Mouse (Mus musculus): Measurements from ENCODE around the gene Tmem115.
"Not testable (repeated sequence)": the region's sequence is repeated elsewhere in the genome, so short reads cannot be mapped to it uniquely, and the experiment has no call there.

The Tmem115 gene

DNA sequence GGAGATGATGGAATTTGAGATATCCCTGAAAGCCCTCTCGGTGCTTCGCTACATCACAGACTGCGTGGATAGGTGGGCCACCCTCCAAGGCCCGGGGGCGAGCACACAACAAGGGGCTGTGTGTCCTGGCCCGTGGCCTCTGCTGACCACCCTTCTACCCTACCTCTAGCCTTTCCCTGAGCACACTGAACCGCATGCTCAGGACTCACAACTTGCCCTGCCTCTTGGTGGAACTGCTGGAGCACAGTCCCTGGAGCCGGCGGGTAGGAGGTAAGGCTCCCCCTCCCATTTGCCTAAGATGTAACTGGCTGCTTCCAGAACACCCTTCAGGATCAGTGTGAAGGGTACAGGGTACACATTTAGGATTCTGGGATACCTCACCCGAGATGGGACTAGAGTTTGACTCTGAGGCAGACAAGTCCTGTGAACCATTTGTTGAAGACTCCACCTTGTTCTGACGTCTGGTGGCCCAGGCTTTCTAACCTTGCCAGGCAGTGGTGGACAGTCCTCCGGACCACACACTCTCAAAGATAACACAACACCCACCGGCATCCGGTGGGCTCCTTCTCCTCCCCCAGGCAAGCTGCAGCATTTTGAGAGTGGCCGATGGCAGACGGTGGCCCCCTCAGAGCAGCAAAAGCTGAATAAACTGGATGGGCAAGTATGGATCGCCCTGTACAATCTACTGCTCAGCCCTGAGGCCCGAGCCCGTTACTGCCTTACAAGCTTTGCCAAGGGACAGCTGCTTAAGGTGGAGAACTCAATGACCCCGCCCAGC, 15.7 kb downstream of the Tmem115 start:
- DNase-seq (ENCODE audit: low spot score in 2 of 2): no peak

DNA sequence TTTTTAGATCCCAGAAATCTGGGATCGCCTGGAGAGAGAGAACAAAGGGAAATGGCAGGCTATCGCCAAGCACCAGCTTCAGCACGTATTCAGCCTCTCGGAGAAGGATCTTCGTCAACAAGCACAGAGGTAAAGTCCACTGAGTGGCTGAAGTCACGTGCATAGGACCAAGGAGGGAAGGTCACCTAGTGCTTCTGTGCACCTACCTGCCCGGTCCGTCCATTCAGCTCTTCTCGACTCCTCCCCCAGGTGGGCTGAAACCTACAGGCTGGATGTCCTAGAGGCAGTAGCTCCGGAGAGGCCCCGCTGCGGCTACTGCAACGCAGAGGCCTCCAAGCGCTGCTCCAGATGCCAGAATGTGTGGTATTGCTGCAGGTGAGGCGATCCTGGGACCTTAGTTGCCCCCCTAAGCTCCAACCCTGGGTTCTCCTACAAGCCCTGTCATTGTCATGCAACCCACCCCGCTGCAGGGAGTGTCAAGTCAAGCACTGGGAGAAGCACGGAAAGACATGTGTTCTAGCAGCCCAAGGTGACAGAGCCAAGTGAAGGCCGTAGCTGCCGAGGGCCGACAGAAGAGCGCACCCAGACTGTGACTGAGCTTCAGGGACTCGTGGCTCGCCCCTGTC, 16.9 kb downstream of the Tmem115 start:
- DNase-seq (ENCODE audit: low spot score in 2 of 2): no peak

DNA sequence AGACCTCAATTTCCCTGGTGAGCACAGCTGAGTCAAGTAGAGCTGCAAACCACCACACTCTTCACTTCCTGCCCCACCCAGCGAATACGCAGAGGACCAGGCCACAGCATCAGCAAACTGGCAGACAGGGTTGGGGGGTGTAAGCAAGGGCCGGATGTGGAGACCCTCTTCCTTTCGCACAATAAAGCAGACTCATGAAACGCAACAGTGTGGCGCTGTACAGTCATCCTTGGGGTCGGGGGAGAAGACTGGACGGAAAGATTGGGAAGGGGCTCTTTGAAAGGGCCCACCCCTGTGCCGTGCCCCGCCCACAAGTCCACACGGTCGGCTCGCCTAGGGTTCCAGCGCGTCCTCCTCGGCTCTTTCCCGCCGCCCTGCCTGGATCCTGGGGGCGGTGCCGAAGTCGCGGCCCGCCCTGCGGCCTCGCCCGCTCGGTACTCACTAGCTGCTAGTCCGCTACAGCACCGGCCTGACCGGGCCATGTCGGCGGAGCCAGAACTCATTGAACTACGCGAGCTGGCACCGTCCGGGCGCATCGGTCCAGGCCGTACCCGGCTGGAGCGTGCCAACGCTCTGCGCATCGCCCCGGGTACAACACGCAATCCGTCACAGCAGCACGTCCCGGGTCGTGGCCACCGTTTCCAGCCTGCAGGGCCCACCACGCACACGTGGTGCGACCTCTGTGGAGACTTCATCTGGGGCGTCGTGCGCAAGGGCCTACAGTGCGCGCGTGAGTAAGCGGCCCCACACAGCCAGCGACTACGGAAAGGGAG, 17.6 kb downstream of the Tmem115 start, which contains the start of gene Rassf1:
TSS of gene Rassf1 (plus strand) at position 439 of the 773 bp plus-strand sequence.
- peak; percentile 60 to 67 for DNase-seq (ENCODE audit: low spot score in 2 of 2)

DNA sequence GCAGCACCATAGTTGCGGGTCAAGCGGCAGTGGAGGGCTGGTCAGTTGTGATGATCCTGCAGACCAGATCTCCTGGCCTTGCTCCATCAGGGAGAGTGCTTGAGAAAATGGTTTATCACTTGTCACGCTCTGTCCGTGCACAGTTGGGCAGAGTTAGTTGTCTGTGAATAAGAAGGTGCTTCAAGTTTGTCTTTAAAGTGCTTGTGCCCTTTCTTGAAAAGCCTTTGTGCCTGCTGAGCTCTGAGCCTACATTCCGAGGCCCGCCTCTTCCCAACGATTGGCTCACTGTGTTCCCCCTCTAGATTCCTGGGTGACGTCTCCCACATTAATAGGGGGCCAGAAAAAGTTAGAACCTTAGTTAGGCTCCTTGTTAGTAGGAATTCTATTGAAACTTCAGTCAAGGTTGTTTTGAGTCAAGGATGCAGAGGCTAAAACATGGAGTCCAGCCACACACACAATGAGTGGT, 18.2 kb downstream of the Tmem115 start:
- DNase-seq (ENCODE audit: low spot score in 2 of 2): no peak

DNA sequence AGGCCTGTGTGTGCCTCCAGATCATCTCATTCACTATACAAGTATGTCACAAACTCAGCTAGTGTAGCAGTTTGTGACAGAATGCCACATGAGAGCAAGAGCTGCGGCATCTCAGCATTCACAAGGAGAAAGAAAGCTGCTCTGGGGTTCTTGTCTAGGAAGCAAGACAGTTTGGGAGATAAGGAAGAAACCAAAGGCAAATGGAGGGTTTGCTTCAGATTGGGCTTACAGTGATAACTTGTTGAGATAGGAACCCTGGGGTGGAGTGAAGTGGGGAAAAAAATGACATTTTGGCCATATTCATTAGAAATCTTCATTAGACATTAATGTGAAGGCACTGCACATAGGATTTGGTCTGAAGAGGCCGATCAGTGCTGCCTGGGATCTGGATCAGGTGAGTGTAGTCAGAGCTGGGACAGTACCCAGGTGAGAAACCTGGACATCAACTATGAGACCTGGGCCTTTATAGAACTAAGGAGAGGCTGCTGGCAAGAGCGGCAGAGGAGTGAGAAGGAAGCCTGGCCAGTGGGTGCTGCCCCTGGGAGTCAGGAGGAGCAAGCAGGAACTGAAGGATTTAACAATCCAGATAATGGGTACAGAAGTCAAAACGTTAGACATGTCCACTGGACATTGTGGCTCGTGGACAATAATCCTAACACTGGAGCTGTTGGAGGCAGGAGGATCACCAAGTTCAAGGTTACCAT, 19.1 kb downstream of the Tmem115 start:
- no peak for DNase-seq (ENCODE audit: low spot score in 2 of 2)

DNA sequence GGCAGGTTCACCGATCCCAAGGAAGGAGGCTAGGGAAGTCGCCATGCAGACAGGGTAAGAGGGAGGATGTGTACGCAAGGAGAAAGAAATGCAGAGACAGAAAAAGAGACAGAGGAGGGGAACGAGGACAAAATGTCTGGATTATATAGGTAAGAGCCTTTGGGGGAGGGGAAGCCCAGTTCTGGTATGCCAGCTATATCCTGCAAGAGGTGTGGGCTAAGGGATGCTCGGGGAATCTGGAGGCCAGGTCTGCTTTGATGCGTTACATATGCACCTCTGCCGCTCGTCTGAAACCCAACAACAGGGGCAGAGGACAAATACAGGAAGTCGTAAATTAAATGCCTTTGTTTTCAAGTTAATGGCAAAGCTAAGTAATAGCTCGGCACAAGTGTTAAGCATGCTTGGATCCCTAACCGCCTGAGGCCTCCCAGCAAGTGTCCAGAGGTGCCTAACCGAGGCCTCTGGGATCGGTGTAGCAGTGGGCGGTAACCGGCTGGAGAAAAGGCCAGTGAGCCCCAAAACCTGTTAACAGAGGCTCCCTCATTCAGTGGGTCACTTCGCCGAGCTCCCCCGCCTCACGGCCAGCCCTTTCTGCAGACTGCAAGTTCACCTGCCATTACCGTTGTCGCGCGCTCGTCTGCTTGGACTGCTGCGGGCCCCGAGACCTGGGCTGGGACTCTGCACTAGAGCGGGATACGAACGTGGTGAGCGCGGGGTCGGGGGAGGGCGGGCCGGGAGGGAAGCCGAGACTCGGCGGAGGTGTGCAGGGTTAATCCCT, 20.0 kb downstream of the Tmem115 start:
- no peak for DNase-seq (ENCODE audit: low spot score in 2 of 2)

DNA sequence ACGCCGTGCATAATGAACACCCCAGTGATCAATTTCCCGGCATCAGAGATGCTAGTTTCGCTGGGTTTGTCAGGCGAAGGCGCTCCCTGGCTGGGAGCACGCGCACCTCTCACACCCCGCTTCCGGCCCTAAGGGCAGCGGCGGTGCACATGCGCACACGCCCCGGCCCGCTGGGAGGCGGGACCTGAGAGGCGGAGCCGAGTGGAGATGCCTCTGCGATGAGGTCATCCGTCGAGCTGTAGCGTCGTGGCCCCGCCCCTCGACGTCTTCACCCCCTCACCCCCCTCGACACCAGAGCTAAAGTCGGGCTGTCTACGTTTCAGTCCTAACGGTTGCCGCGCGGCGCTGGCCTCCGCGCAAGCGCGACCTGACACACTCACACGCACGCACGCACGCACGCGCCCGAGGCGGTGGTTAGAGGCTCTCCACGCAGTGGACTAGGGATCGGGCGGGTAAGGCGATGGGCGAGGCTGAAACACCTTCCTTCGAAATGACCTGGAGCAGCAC, 20.6 kb downstream of the Tmem115 start:
- peak; percentile 87 to 91 for DNase-seq (ENCODE audit: low spot score in 2 of 2)

DNA sequence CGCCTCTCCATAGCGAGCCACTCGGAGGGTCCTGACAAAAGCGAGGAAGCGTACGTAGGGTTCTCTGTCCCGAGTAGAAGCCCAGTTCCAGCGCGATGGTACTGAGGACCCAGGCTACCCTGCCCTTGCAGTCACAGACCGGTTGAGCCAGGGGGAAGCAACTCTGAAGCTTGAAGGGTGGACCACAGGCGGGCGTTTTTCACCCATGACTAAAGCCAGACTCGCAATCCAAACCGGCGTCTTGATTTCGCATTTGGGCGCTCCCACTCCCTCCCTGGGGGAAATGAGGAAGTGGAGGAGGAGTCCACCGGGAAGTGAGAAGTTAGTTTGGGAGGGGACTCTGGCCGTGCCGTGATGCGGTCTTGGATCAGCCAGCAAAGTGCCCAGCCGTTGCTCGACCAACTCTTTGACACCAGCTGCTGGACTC, 21.3 kb downstream of the Tmem115 start:
- DNase-seq (ENCODE audit: low spot score in 2 of 2): peak in 1 of 2 experiments; percentile 59

DNA sequence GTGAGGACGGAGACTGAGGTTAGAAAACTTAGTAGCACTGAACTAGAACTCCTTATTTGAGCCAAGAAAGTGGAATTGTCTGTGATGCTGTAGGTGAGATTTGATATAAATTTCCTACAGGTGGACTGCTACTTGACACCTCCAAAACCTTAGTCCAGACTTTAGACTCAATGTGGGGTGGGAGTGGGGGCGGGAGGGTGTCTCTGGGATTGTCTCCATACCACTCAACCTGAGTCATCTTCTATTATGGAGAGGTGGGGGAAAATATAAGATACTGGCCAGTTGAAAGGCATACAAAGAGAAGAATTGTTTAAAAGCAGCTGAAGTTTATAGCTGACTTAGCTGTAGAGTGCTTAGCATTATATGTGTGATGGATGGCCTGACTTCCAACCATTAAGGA, 22.0 kb downstream of the Tmem115 start:
- DNase-seq (ENCODE audit: low spot score in 2 of 2): no peak

DNA sequence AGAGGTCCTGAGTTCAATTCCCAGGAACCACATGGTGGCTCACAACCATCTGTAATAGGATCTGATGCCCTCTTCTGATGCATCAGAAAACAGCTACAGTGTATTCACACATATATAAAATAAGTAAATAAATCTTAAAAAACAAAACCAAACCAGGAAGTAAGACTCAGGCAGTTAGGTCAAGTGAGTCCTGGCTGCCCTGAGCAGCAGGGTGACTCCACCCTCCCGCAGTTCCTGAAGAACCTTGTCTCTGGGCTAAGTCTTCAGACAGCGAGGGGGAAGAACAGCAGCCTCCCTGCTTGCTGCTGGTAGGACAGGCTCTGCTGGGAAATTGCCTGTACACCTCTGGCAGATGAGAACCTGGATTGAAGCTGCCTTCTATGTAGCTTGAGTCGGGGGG, 22.6 kb downstream of the Tmem115 start:
- no peak for DNase-seq (ENCODE audit: low spot score in 2 of 2)

DNA sequence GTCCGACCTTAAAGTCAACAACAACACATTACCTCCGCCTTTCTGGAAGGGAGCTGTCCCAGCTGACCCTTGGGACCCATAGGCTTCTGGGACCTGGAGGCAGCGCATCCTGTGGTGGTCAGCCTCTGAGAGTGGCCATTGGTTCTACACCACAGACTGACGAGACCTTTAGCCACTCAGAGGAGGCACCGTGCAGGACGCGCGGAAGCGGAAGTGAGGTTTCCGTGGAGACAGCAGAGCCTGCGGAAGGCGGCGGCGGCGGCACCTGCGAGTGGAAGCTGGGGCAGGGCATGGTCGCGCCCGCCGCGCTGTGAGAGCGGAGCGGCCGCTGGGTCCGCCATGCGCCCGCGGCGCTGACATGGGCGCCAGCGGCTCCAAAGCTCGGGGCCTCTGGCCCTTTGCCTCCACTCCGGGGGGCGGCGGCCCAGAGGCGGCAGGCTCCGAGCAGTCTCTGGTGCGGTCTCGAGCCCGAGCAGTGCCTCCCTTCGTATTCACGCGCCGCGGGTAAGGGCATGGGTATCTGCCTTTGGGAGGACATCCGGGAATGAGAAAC, 29.4 kb downstream of the Tmem115 start, which contains the start of gene Tusc2:
TSS of gene Tusc2 (plus strand) at position 227 of the 553 bp plus-strand sequence.
- DNase-seq (ENCODE audit: low spot score in 2 of 2): peak; percentile 91 to 93

DNA sequence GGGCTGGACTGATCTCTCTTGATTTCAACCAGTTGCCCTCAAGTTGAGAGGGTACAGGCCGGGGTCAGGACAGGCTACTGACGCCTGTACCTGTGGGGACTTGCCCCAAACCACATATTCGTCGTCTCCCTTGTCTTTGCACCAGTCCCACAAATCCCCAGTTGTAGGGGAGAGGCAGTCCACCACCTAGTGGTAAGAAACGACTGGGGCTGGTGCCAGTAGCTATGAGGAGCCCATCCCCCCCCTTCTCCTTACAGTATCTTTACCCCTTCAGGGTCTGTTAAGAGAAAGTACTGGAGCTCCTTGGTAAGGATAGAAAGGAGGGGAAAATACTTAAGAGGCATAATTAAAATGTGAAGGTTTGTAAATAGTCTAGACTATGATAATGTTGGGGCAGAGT, 31.8 kb downstream of the Tmem115 start:
- not testable (repeated sequence) for DNase-seq (ENCODE audit: low spot score in 2 of 2)

DNA sequence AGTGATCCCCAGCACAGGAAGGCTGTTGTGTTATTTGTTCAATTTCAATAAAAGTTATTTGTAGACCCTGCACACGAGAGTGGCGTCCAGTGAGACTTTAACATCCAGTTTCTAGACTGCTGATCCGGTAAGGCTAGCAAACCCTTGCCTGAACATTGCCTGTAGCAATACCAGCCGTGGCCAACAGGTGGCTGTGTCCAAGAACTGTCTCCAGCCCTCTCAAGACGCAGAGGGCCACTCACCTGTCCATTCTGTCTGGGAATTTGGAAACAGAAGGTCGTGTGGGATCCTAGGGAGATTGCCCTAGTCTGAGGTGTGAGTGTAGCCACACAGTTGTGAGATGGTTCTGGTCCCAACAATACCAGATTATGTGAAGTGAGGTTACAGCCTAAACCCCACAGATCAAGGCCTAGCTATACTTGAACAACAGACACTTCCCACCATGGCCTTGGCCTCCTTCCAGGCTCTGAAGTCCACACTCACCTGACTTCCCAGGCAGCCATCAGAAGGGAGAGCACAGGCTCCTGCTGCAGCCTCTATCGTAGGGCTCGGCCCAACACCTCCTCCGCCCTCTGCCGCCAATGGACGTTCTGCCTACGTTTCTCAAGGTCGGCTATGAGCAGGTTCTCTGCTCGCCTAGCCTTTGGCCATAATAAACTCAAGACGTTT, 32.4 kb downstream of the Tmem115 start:
- DNase-seq (ENCODE audit: low spot score in 2 of 2): peak in 1 of 2 experiments; percentile 78

DNA sequence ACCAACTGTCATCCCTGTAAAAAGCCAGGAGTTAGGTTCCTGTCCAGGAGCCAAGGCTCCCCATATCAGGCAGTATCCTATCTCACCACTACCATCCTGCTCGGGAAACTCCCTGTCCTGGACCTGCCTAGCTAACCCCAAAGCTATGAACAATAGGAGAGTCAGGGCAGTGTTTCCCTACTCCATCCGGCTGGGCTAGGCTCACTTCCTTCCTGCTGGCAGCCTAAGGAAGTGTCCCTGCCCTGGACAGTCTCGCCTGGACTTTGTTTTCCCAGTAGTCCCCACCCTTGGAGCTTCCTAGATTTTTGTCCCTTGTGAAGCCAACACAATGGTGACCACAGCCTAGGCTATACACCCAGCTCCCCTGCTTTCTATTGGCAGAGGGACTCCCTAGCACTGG, 33.1 kb downstream of the Tmem115 start:
- DNase-seq (ENCODE audit: low spot score in 2 of 2): no peak

DNA sequence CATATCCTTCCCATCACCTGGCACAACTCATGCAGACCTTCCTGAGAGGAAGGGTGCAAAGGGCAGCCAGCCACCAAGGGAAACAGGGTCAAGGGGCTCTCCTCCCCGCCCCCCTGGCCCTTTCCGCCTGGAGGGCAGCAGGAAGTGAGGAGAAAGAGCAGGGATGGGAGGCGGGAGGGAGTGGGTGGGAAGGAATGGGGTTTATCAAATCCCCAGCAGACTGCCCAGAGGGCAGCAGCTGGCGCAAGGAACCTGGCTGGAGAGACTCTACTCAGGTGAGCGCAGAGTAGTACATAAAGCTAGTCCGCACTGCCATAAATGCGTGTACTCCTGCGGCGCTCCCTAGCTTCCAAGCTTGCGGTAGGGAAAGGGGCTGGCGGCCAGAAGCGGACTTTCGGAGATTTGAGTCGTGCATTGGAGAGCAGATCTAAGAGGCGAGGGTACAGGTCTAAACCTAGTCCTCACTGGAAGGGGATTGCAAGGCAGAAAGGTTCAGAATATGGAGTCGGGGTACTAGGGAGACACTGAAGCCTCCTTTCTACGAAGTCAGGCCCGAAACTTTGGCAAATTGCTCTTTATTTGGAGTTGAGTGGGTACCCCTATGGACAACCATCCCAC, 34.1 kb downstream of the Tmem115 start, which contains the start of gene Hyal2:
TSS of gene Hyal2 (plus strand) at position 244 of the 618 bp plus-strand sequence.
- no peak for DNase-seq (ENCODE audit: low spot score in 2 of 2)

DNA sequence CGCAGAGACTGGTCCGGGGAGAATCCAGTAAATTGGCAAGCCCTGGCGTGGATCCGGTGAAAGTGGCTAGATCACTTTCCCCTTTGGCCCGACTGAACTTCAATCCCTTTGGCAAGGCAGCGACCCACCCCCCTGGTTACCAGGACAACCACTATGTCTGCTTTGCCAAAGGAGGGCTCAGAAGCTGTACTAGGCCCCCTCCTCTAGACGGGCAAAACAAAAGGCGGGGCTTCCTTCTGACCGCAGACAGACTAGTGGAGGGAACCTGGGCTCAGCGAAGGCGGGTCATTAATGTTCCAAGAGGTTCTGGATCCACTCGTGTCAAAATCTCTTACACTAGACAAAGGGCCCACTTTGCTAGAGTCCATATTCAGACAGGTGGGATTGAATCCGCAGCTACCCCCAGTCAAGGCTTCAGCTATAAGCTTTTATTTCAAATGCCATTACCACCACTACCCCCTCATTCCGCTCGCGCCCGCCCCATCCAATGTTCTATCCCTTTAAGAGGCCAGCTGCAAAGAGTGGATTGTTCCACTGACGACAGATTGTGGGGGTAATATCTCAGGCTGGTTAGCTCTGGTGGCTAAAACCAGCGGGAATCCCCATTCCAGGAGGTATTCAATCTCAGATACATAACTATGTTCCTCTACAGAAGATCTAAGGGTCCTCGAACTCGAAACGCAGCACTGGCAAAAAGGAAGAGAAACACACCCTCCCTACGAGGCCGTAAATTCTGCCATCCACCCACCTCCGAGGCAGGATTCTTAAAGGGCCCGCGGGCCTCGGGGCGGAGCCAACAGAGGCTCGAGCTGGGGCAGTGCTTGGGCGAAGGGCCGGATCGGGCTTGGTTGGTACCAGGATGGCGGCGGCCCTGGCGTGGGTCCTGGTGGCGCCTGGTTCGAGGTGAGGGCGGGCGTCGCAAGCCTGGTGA, 34.9 kb downstream of the Tmem115 start:
- peak; percentile 79 to 83 for DNase-seq (ENCODE audit: low spot score in 2 of 2)

DNA sequence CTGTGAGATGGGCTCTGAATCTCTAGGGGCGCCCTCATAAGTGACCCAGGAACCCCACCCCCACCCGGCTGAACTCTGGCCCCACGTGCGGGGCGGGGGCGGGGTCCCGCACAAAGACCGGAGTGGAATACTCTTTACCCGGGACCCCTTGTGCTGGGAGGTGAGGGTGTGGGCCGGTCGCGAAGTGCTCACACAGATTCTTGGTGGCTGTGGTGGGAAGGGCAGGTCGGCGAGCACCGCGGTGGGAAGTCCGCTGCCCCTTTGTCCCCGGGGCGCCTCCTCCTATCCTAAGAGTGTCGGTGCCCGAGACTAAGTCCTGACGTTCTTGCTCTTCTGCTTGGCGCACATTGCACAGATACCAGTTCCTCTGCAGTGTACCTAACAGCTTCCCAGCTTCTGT, 35.5 kb downstream of the Tmem115 start:
- DNase-seq (ENCODE audit: low spot score in 2 of 2): no peak

DNA sequence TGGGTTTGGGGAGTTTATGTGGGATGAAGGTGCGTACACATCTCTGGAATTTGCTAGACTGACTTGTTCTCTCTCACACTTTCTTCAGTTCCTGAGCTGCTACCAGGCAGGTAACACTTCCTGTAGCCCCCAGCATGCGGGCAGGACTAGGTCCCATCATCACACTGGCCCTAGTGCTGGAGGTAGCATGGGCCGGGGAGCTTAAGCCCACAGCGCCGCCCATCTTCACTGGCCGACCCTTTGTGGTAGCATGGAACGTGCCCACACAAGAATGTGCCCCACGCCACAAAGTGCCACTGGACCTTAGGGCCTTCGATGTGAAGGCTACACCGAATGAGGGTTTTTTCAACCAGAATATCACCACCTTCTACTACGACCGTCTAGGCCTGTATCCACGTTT, 36.3 kb downstream of the Tmem115 start:
- DNase-seq (ENCODE audit: low spot score in 2 of 2): peak in 1 of 2 experiments; percentile 33

All from urinary bladder, adult 18-20 months (tissue).